Mouse (Mus musculus): ENCODE data around the gene Eci2.

- TF ChIP-seq UBTF (IDR thresholded peaks at IDR 0.05; ENCODE audit: borderline replicate concordance, insufficient read depth, low read depth, low read length) = no peak
- TF ChIP-seq E2F4 (IDR thresholded peaks at IDR 0.05; ENCODE audit: borderline replicate concordance, low read depth, low read length) = no peak
- TF ChIP-seq EP300 (IDR thresholded peaks at IDR 0.05; ENCODE audit: low read depth in 1 of 2, low read length in 2 of 2) = no peak
- no peak for TF ChIP-seq CHD2 (IDR thresholded peaks at IDR 0.05; ENCODE audit: low read length)
- TF ChIP-seq CTCF (IDR thresholded peaks at IDR 0.05 in 2 of 3, conservative IDR thresholded peaks at IDR 0.05 in 1 of 3; ENCODE audit: control insufficient read depth in 1 of 3, insufficient read depth in 1 of 3, low read depth in 2 of 3, low read length in 3 of 3, poor library complexity in 1 of 3, severe bottlenecking in 1 of 3) = no peak
- no peak for TF ChIP-seq MAFK (IDR thresholded peaks at IDR 0.05; ENCODE audit: borderline replicate concordance, low read depth, low read length)
- no peak for TF ChIP-seq ZMIZ1 (IDR thresholded peaks at IDR 0.05; ENCODE audit: low read depth, low read length)
- no peak for TF ChIP-seq POLR2A (IDR thresholded peaks at IDR 0.05; ENCODE audit: control insufficient read depth in 1 of 2, insufficient read depth in 1 of 2, low read depth in 1 of 2, low read length in 2 of 2, poor library complexity in 1 of 2)
- TF ChIP-seq USF1 (IDR thresholded peaks at IDR 0.05; ENCODE audit: low read depth, low read length) = no peak
- no peak for TF ChIP-seq ELF1 (IDR thresholded peaks at IDR 0.05; ENCODE audit: low read depth, low read length)
- no peak for TF ChIP-seq MAX (IDR thresholded peaks at IDR 0.05; ENCODE audit: low read length)
Observed at GRCm38 (mm10) chr13:34976116-34976515, 50.8 kb downstream of the Eci2 start.
